9 mouse cellular contexts compared by ENCODE assay signal in genomic region chr12:9574244-9574871, GRCm38 (mm10). TPM values are rescaled to one million over a fixed set of nuclear protein-coding genes. Genes with fewer than 3 reads are reported as not detected.
A peak's percentile ranks its signal among the peaks of the same experiment; 100 is the strongest.
DNase-seq lines count a peak whose midpoint lies in the region; ATAC-seq lines count a peak whose summit lies in the region.
"Had no signal": no experiment of that assay in that cellular context is flagged by ENCODE, and none has a peak within 500 bp of the region (broad histone marks: within the 10 kb centered on the region; RNA-seq: fewer than 3 reads in every experiment).

No protein-coding gene starts in this region.

- peak; percentile 42 for ATAC-seq in granulocyte monocyte progenitor cell, adult 5-6 weeks (replicated peaks; ENCODE audit: poor library complexity, severe bottlenecking)
- peak; percentile 62 for ATAC-seq in intestine, embryonic 15.5 days
- ATAC-seq in liver, embryonic 15.5 days (ENCODE audit: insufficient read depth), result no peak
- no peak for ATAC-seq in activated CD4-positive, CD25-positive, alpha-beta regulatory T cell, adult 4 months

- H3K9ac ChIP-seq in intestine, embryonic 15.5 days, result peak overlapping the region; percentile 54
- H3K9ac ChIP-seq in liver, embryonic 15.5 days, result no peak overlapping the region

- no peaks in the 10 kb centered on the region for H3K9me3 ChIP-seq in intestine, embryonic 15.5 days
- no peaks in the 10 kb centered on the region for H3K9me3 ChIP-seq in liver, embryonic 15.5 days (replicated peaks)

- H3K27me3 ChIP-seq in intestine, embryonic 15.5 days (replicated peaks), result peaks cover 75% of the 10 kb centered on the region
- H3K27me3 ChIP-seq in liver, embryonic 15.5 days, result peaks cover 98% of the 10 kb centered on the region

- no peaks in the 10 kb centered on the region for H3K36me3 ChIP-seq in intestine, embryonic 15.5 days
- H3K36me3 ChIP-seq in liver, embryonic 15.5 days (replicated peaks), result no peaks in the 10 kb centered on the region

- peak overlapping the region; percentile 44 for H3K4me3 ChIP-seq in intestine, embryonic 15.5 days (replicated peaks)
- peak overlapping the region; percentile 35 for H3K4me3 ChIP-seq in liver, embryonic 15.5 days (replicated peaks)

- peak; percentile 11 for DNase-seq in right cerebral cortex, postnatal 25 days
- DNase-seq in right cerebral cortex, adult 18-20 months, result no peak
- peak; percentile 64 for DNase-seq in retina, postnatal 1 day
- DNase-seq in thymus, postnatal 4 days, result no peak

- under 1% methylated on average over 38 of the region's 38 CpGs for WGBS in intestine, embryonic 15.5 days
- WGBS in liver, embryonic 15.5 days (ENCODE audit: insufficient replicate concordance), result under 1% methylated on average over 38 of the region's 38 CpGs

- peak overlapping the region; percentile 52; the same call in 1 of the 2 replicates for H3K27ac ChIP-seq in intestine, embryonic 15.5 days
- no peak overlapping the region for H3K27ac ChIP-seq in liver, embryonic 15.5 days (replicated peaks)

- H3K4me2 ChIP-seq in intestine, embryonic 15.5 days (replicated peaks), result peak overlapping the region; percentile 85
- H3K4me2 ChIP-seq in liver, embryonic 15.5 days, result peak overlapping the region; percentile 53

- H3K4me1 ChIP-seq in intestine, embryonic 15.5 days (replicated peaks), result peaks cover 13% of the 10 kb centered on the region; the same call in 1 of the 2 replicates
- no peaks in the 10 kb centered on the region for H3K4me1 ChIP-seq in liver, embryonic 15.5 days (replicated peaks)

RNA-seq across cellular contexts. Expression of gene Osr1, which starts 4.4 kb away (rescaled TPM):
- total RNA-seq in granulocyte monocyte progenitor cell, adult 5-6 weeks (2014; fragmentation: Nextera tagmentation), result 0.64 TPM in 1 of 2 replicates, not detected in the other
- not detected in 2 replicates for total RNA-seq in granulocyte monocyte progenitor cell, adult 5-6 weeks (2017)
- polyA plus RNA-seq in intestine, embryonic 15.5 days (2015; fragmentation: Nextera tagmentation; extraction: Ambion mirVana), result 37.1 and 37.8 TPM in 2 replicates
- 0.50 and 0.63 TPM in 2 replicates for polyA plus RNA-seq in liver, embryonic 15.5 days (2015; fragmentation: Nextera tagmentation; extraction: Ambion mirVana)
- not detected for polyA plus RNA-seq in activated CD4-positive, CD25-positive, alpha-beta regulatory T cell, adult 4 months (2017; shearing (Covaris generic))
- total RNA-seq: MEL had no signal

Comparison
In these comparisons a context has a peak if more than half of its experiments do, and no peak if none do; other contexts are left out.
1. DNase-seq: peak in right cerebral cortex, postnatal 25 days (single experiment) and retina, postnatal 1 day (single experiment); none in right cerebral cortex, adult 18-20 months (single experiment) and thymus, postnatal 4 days (single experiment).
2. ATAC-seq: peak in granulocyte monocyte progenitor cell, adult 5-6 weeks (single experiment) and intestine, embryonic 15.5 days (single experiment); none in liver, embryonic 15.5 days (single experiment) and activated CD4-positive, CD25-positive, alpha-beta regulatory T cell, adult 4 months (single experiment).
3. RNA of gene Osr1, which starts 4.4 kb away (polyA plus RNA-seq): 37.1 to 37.8 TPM in intestine, embryonic 15.5 days; 0.50 to 0.63 TPM in liver, embryonic 15.5 days and not detected in activated CD4-positive, CD25-positive, alpha-beta regulatory T cell, adult 4 months; every median in the first group is over 10 times any median in the second.